Mouse (Mus musculus) liver, embryonic 16.5 days (tissue): ENCODE data around the gene Olfr706. TPM values are rescaled to one million over a fixed set of nuclear protein-coding genes. Genes with fewer than 3 reads are reported as not detected.

Source experiments
- polyA plus RNA-seq: library from polyadenylated mRNA; unstranded; fragments of >200 nt; fragmentation: Nextera tagmentation; extraction: Ambion mirVana; gene quantifications from 2 replicates; pipeline ENCODE4 v1.2.1, GENCODE M21; 2015

Gene Olfr706
- polyA plus RNA-seq, 1 experiment from 2014 or later, result not detected

Other genes starting within 250 kb of the Olfr706 start
- not detected in 2 replicates for gene Olfr693, start 207.6 kb downstream of the Olfr706 start, polyA plus RNA-seq
- gene Olfr694, start 196.3 kb downstream of the Olfr706 start, polyA plus RNA-seq, result not detected in 2 replicates
- not detected in 2 replicates for gene Olfr695, start 171.8 kb downstream of the Olfr706 start, polyA plus RNA-seq
- not detected in 2 replicates for gene Olfr697, start 145.7 kb downstream of the Olfr706 start, polyA plus RNA-seq
- not detected in 2 replicates for gene Olfr698, start 132.8 kb downstream of the Olfr706 start, polyA plus RNA-seq
- not detected in 2 replicates for gene Olfr699, start 95.0 kb downstream of the Olfr706 start, polyA plus RNA-seq
- not detected in 2 replicates for gene Olfr700, start 79.3 kb downstream of the Olfr706 start, polyA plus RNA-seq
- gene Olfr701, start 74.0 kb downstream of the Olfr706 start, polyA plus RNA-seq, result not detected in 2 replicates
- gene Olfr702, start 54.3 kb downstream of the Olfr706 start, polyA plus RNA-seq, result not detected in 2 replicates
- not detected in 2 replicates for gene Olfr703, start 44.8 kb downstream of the Olfr706 start, polyA plus RNA-seq
- gene Olfr704, start 25.0 kb downstream of the Olfr706 start, polyA plus RNA-seq, result not detected in 2 replicates
- gene Olfr705, start 11.3 kb downstream of the Olfr706 start, polyA plus RNA-seq, result not detected in 2 replicates
- gene Olfr707, start 13.1 kb upstream of the Olfr706 start, polyA plus RNA-seq, result not detected in 2 replicates
- not detected in 2 replicates for gene Olfr1532-ps1, start 19.8 kb upstream of the Olfr706 start, polyA plus RNA-seq
- not detected in 2 replicates for gene Olfr709-ps1, start 44.1 kb upstream of the Olfr706 start, polyA plus RNA-seq
- gene Olfr710, start 60.1 kb upstream of the Olfr706 start, polyA plus RNA-seq, result not detected in 2 replicates
- gene Olfr6, start 75.8 kb upstream of the Olfr706 start, polyA plus RNA-seq, result not detected in 2 replicates
- gene Olfr711, start 87.3 kb upstream of the Olfr706 start, polyA plus RNA-seq, result not detected in 2 replicates
- gene Olfr2, start 117.9 kb upstream of the Olfr706 start, polyA plus RNA-seq, result not detected in 2 replicates
- not detected in 2 replicates for gene Olfr713, start 143.0 kb upstream of the Olfr706 start, polyA plus RNA-seq
- not detected in 2 replicates for gene Olfr714, start 182.8 kb upstream of the Olfr706 start, polyA plus RNA-seq
- gene Olfr17, start 205.1 kb upstream of the Olfr706 start, polyA plus RNA-seq, result not detected in 2 replicates
- not detected in 2 replicates for gene Olfr715b, start 222.2 kb upstream of the Olfr706 start, polyA plus RNA-seq
- gene Olfr715, start 242.9 kb upstream of the Olfr706 start, polyA plus RNA-seq, result not detected in 2 replicates